In the genomic region with DNA sequence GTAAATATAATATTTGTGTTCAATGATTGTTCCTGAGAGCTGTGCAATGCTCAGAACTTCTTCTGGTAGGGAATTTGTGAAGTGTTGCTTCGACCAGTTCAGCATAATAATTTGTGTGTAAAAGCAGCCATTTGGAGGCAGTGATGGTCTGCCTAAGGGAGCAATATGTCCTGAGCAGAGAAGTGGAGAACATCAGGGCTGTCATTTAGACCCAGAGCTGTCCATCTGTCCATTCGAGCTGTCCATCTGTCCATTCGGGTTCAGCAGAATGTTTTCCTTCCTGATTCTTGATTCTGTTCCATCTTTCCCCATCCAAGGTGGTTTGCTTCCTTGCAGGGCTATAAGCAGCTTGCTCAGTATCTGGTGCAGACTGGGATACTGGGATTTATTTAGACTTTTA, we compare ENCODE assay signal across 17 mouse cellular contexts. TPM values are rescaled to one million over a fixed set of nuclear protein-coding genes. Genes with fewer than 3 reads are reported as not detected.
DNase-seq lines count a peak whose midpoint lies in the region; ATAC-seq and TF ChIP-seq lines count a peak whose summit lies in the region.
"Had no signal": no experiment of that assay in that cellular context is flagged by ENCODE, and none has a peak within 500 bp of the region (broad histone marks: within the 10 kb centered on the region; RNA-seq: fewer than 3 reads in every experiment).

No protein-coding gene starts in this region.

- H3K4me3 ChIP-seq in hindbrain, embryonic 13.5 days: no peak overlapping the region
- no peak overlapping the region for H3K4me3 ChIP-seq in hindbrain, embryonic 16.5 days (ENCODE audit: low read length)
- no peak overlapping the region for H3K4me3 ChIP-seq in midbrain, embryonic 11.5 days (ENCODE audit: low read depth, low read length)
- H3K4me3 ChIP-seq in midbrain, embryonic 16.5 days (ENCODE audit: low read depth, low read length): no peak overlapping the region
- H3K4me3 ChIP-seq in stomach, postnatal 0 days (ENCODE audit: low read depth, low read length): no peak overlapping the region
- H3K4me3 ChIP-seq: heart, adult 2 months; neural tube, embryonic 13.5 days had no signal

- DNase-seq in midbrain, embryonic 11.5 days (ENCODE audit: low spot score, missing footprints): peak; percentile 82
- DNase-seq in cerebellum, adult 9-11 months: peak; percentile 44
- DNase-seq in stomach, postnatal 0 days (ENCODE audit: low spot score): no peak
- no peak for DNase-seq in testis, postnatal 14 days (ENCODE audit: low spot score)
- no peak for DNase-seq in urinary bladder, postnatal 4 days (ENCODE audit: low spot score in 2 of 2)
- DNase-seq: adrenal gland, adult 2 months; heart, adult 2 months; liver, postnatal 0 days; right cerebral cortex, postnatal 4 days; thymus, adult 2 months had no signal

- 53% methylated on average over 3 of the region's 3 CpGs for WGBS in hindbrain, embryonic 13.5 days
- 56% methylated on average over 3 of the region's 3 CpGs for WGBS in hindbrain, embryonic 16.5 days
- 80% methylated on average over 3 of the region's 3 CpGs for WGBS in midbrain, embryonic 11.5 days
- 71% methylated on average over 3 of the region's 3 CpGs for WGBS in midbrain, embryonic 16.5 days
- 61% methylated on average over 3 of the region's 3 CpGs for WGBS in stomach, postnatal 0 days

- peak; percentile 41 for TF ChIP-seq CTCF in stomach, postnatal 0 days (IDR thresholded peaks at IDR 0.05; ENCODE audit: low read depth)

- H3K27ac ChIP-seq in hindbrain, embryonic 13.5 days: peak overlapping the region; percentile 1; the same call in 1 of the 2 replicates
- H3K27ac ChIP-seq in hindbrain, embryonic 16.5 days (ENCODE audit: low read depth, low read length): no peak overlapping the region
- H3K27ac ChIP-seq in midbrain, embryonic 11.5 days (ENCODE audit: low read depth, low read length): no peak overlapping the region
- H3K27ac ChIP-seq in midbrain, embryonic 16.5 days (ENCODE audit: low read length): no peak overlapping the region
- H3K27ac ChIP-seq in stomach, postnatal 0 days (replicated peaks): no peak overlapping the region
- H3K27ac ChIP-seq: heart, adult 2 months; neural tube, embryonic 13.5 days had no signal

- TF ChIP-seq EP300 in stomach, postnatal 0 days (optimal IDR thresholded peaks at IDR 0.05): no peak

- no peak overlapping the region for H3K4me2 ChIP-seq in hindbrain, embryonic 13.5 days
- no peak overlapping the region for H3K4me2 ChIP-seq in hindbrain, embryonic 16.5 days (ENCODE audit: low read length)
- no peak overlapping the region for H3K4me2 ChIP-seq in midbrain, embryonic 11.5 days
- no peak overlapping the region for H3K4me2 ChIP-seq in midbrain, embryonic 16.5 days (ENCODE audit: low read length)
- H3K4me2 ChIP-seq in stomach, postnatal 0 days (replicated peaks; ENCODE audit: low read depth): no peak overlapping the region
- H3K4me2 ChIP-seq: neural tube, embryonic 13.5 days had no signal

- 0 out of 2 replicates have a peak, but pooled peaks cover 5% of the 10 kb centered on the region for H3K9me3 ChIP-seq in hindbrain, embryonic 13.5 days
- H3K9me3 ChIP-seq in hindbrain, embryonic 16.5 days (ENCODE audit: control insufficient read depth, low read length): no peaks in the 10 kb centered on the region; the same call in 1 of the 2 replicates
- no peaks in the 10 kb centered on the region for H3K9me3 ChIP-seq in midbrain, embryonic 11.5 days (ENCODE audit: control insufficient read depth, low read length)
- H3K9me3 ChIP-seq in midbrain, embryonic 16.5 days (replicated peaks; ENCODE audit: control insufficient read depth, low read length, poor library complexity, severe bottlenecking): no peaks in the 10 kb centered on the region; the same call in 1 of the 2 replicates
- no peaks in the 10 kb centered on the region for H3K9me3 ChIP-seq in stomach, postnatal 0 days (ENCODE audit: control insufficient read depth, low read length)

- H3K4me1 ChIP-seq in hindbrain, embryonic 13.5 days (replicated peaks): peaks cover 26% of the 10 kb centered on the region
- H3K4me1 ChIP-seq in hindbrain, embryonic 16.5 days (ENCODE audit: control insufficient read depth, insufficient read depth, low read depth, low read length): no peaks in the 10 kb centered on the region; the same call in 1 of the 2 replicates
- H3K4me1 ChIP-seq in midbrain, embryonic 11.5 days (ENCODE audit: control insufficient read depth, insufficient read depth, low read length): peaks cover 13% of the 10 kb centered on the region
- H3K4me1 ChIP-seq in midbrain, embryonic 16.5 days (ENCODE audit: control insufficient read depth, insufficient read depth, low read length): no peaks in the 10 kb centered on the region
- H3K4me1 ChIP-seq in stomach, postnatal 0 days (replicated peaks; ENCODE audit: control insufficient read depth, insufficient read depth): no peaks in the 10 kb centered on the region

- H3K9ac ChIP-seq in hindbrain, embryonic 13.5 days: no peak overlapping the region
- H3K9ac ChIP-seq in hindbrain, embryonic 16.5 days (ENCODE audit: low read depth, low read length): no peak overlapping the region
- no peak overlapping the region for H3K9ac ChIP-seq in midbrain, embryonic 11.5 days (ENCODE audit: low read length)
- no peak overlapping the region for H3K9ac ChIP-seq in midbrain, embryonic 16.5 days (ENCODE audit: low read depth, low read length)
- no peak overlapping the region for H3K9ac ChIP-seq in stomach, postnatal 0 days (ENCODE audit: low read length)
- H3K9ac ChIP-seq: liver, postnatal 0 days; neural tube, embryonic 13.5 days had no signal

- no peaks in the 10 kb centered on the region for H3K36me3 ChIP-seq in hindbrain, embryonic 13.5 days
- no peaks in the 10 kb centered on the region for H3K36me3 ChIP-seq in hindbrain, embryonic 16.5 days (ENCODE audit: control insufficient read depth, insufficient read depth, low read length)
- no peaks in the 10 kb centered on the region for H3K36me3 ChIP-seq in midbrain, embryonic 11.5 days (ENCODE audit: control insufficient read depth, insufficient read depth, low read length)
- H3K36me3 ChIP-seq in midbrain, embryonic 16.5 days (ENCODE audit: control insufficient read depth, insufficient read depth, low read length): no peaks in the 10 kb centered on the region
- no peaks in the 10 kb centered on the region for H3K36me3 ChIP-seq in stomach, postnatal 0 days (ENCODE audit: control insufficient read depth, insufficient read depth, low read length)
- H3K36me3 ChIP-seq: neural tube, embryonic 13.5 days had no signal

- ATAC-seq in hindbrain, embryonic 13.5 days (ENCODE audit: low FRiP score): no peak
- ATAC-seq in hindbrain, embryonic 16.5 days: no peak
- ATAC-seq in midbrain, embryonic 11.5 days (ENCODE audit: low FRiP score): no peak
- ATAC-seq in midbrain, embryonic 16.5 days: no peak
- no peak for ATAC-seq in stomach, postnatal 0 days (ENCODE audit: low FRiP score, low TSS enrichment)
- ATAC-seq: inflammation-experienced regulatory T-cells, adult 6 months; liver, postnatal 0 days had no signal

- H3K27me3 ChIP-seq in hindbrain, embryonic 13.5 days: 0 out of 2 replicates have a peak, but pooled peaks cover 2% of the 10 kb centered on the region
- H3K27me3 ChIP-seq in hindbrain, embryonic 16.5 days (replicated peaks; ENCODE audit: control insufficient read depth, insufficient read depth, low read length): no peaks in the 10 kb centered on the region
- H3K27me3 ChIP-seq in midbrain, embryonic 11.5 days (ENCODE audit: control insufficient read depth, insufficient read depth, low read length): no peaks in the 10 kb centered on the region; the same call in 1 of the 2 replicates
- no peaks in the 10 kb centered on the region; the same call in 1 of the 2 replicates for H3K27me3 ChIP-seq in midbrain, embryonic 16.5 days (ENCODE audit: control insufficient read depth, insufficient read depth, low read depth, low read length)
- no peaks in the 10 kb centered on the region for H3K27me3 ChIP-seq in stomach, postnatal 0 days (ENCODE audit: control insufficient read depth, insufficient read depth, low read length)
- H3K27me3 ChIP-seq: neural tube, embryonic 13.5 days had no signal

RNA-seq across cellular contexts. Expression of gene Cdrt4, which starts 33.4 kb away (rescaled TPM):
- 0.32 TPM in 1 of 2 replicates, not detected in the other for polyA plus RNA-seq in hindbrain, embryonic 13.5 days (2015; fragmentation: Nextera tagmentation; extraction: Ambion mirVana)
- polyA plus RNA-seq in hindbrain, embryonic 16.5 days (2015; fragmentation: Nextera tagmentation; extraction: Ambion mirVana): 0.23 TPM in 1 of 2 replicates, not detected in the other
- polyA plus RNA-seq in midbrain, embryonic 11.5 days (2014; fragmentation: Nextera tagmentation; extraction: Ambion mirVana): 0.32 TPM in 1 of 2 replicates, not detected in the other
- polyA plus RNA-seq in midbrain, embryonic 16.5 days (2015; fragmentation: Nextera tagmentation; extraction: Ambion mirVana): not detected in 2 replicates
- 0.15 TPM in 1 of 2 replicates, not detected in the other for polyA plus RNA-seq in stomach, postnatal 0 days (2015; fragmentation: Nextera tagmentation; extraction: Ambion mirVana)
- polyA plus RNA-seq: C2C12; forebrain, embryonic 14.5 days; heart, adult 2 months; inflammation-experienced regulatory T-cells, adult 6 months; liver, postnatal 0 days; neural tube, embryonic 13.5 days; thymus, adult 2 months had no signal

Comparison
In these comparisons a context has a peak if more than half of its experiments do, and no peak if none do; other contexts are left out.
1. DNase-seq: peak in midbrain, embryonic 11.5 days (single experiment) and cerebellum, adult 9-11 months (single experiment); none in stomach, postnatal 0 days (single experiment), testis, postnatal 14 days (single experiment) and urinary bladder, postnatal 4 days (0 of 2).